Mouse (Mus musculus): Measurements from ENCODE around the gene Hmg20a. TPM values are rescaled to one million over a fixed set of nuclear protein-coding genes. Genes with fewer than 3 reads are reported as not detected.
"Not testable (repeated sequence)": the region's sequence is repeated elsewhere in the genome, so short reads cannot be mapped to it uniquely, and the experiment has no call there.

Gene Hmg20a
- polyA plus RNA-seq, 1 experiment from 2014 or later = 95.7 TPM

DNA sequence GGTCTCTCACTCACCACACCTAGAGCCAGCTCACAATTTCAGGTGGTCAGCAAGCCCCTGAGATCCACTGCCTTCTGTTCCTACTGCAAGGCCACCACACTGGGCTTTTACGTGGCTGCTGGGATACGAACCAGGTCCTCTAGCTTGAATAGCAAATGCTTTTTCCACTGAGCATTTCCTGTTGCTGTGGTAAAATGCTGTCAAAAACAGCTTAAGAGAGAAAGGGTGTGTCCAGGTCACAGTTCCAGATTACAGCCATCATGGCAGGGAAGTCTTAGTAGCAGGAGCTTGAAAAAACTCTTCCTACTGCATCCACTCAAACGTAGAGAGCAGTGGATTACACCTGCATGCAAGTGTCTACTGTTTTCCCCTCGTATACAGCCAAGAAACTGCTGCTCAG is 6.5 kb downstream of the Hmg20a start:
- Histone ChIP-seq H3K9ac (ENCODE audit: low read depth, low read length) (no peak overlapping the region), H3K4me1 (ENCODE audit: control insufficient read depth, insufficient read depth, low read length) (peaks cover 22% of the 10 kb centered on the region), H3K4me2 (ENCODE audit: low read length) (no peak overlapping the region), H3K27ac (ENCODE audit: low read length) (no peak overlapping the region), H3K36me3 (ENCODE audit: control insufficient read depth, insufficient read depth, low read length) (no peaks in the 10 kb centered on the region), H3K9me3 (replicated peaks; ENCODE audit: control insufficient read depth, low read length, poor library complexity, severe bottlenecking) (no peaks in the 10 kb centered on the region), H3K4me3 (ENCODE audit: low read depth, low read length) (no peak overlapping the region), H3K27me3 (ENCODE audit: control insufficient read depth, insufficient read depth, low read depth, low read length) (no peaks in the 10 kb centered on the region)
- WGBS = 86% methylated on average over 4 of the region's 4 CpGs
- no peak for ATAC-seq

DNA sequence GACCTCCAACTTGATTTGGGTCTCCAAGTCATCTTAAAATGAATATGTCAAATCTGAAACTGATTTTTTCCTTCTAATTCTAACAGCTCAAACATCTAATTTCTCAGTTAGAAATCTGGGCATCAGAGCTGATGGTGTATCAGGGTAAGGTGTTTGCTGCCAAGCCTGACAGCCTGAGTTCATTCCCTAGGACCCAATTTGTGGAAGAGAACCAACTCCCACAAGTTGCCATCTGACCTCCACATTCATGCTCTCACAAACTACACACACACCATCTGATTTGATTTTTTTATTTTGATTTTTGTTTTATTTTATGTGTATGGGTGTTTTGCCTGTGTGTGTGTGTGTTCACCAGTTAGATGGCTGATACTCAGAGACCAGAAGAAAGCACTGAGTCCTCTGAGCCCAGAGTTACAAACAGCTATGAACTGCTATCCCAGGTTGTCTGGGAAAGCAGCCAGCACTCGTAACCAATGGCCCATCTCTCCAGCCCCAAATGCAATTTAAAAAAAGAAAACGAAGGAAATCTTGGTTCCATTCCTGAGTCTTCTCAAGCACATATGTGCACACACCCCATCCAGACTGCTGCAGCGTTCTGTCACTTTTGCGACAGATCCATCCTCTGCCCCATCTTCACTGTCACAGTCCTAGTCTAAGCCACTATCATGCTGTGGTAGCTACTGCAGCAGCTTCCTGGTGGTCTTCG is 17.6 kb downstream of the Hmg20a start:
- WGBS = 87% methylated on average over 5 of the region's 5 CpGs
- no peak overlapping the region for H3K4me2 ChIP-seq (ENCODE audit: low read length)
- H3K9ac ChIP-seq (ENCODE audit: low read depth, low read length) = no peak overlapping the region
- no peaks in the 10 kb centered on the region for H3K36me3 ChIP-seq (ENCODE audit: control insufficient read depth, insufficient read depth, low read length)
- no peaks in the 10 kb centered on the region for H3K9me3 ChIP-seq (replicated peaks; ENCODE audit: control insufficient read depth, low read length, poor library complexity, severe bottlenecking)
- no peak overlapping the region for H3K27ac ChIP-seq (ENCODE audit: low read length)
- ATAC-seq = no peak
- no peaks in the 10 kb centered on the region for H3K27me3 ChIP-seq (ENCODE audit: control insufficient read depth, insufficient read depth, low read depth, low read length)
- H3K4me3 ChIP-seq (ENCODE audit: low read depth, low read length) = no peak overlapping the region
- H3K4me1 ChIP-seq (ENCODE audit: control insufficient read depth, insufficient read depth, low read length) = 0 out of 2 replicates have a peak, but pooled peaks cover 2% of the 10 kb centered on the region

- not testable (repeated sequence) for H3K9me3 ChIP-seq (replicated peaks; ENCODE audit: control insufficient read depth, low read length, poor library complexity, severe bottlenecking); H3K4me3 ChIP-seq (ENCODE audit: low read depth, low read length); H3K27me3 ChIP-seq (ENCODE audit: control insufficient read depth, insufficient read depth, low read depth, low read length); ATAC-seq; H3K36me3 ChIP-seq (ENCODE audit: control insufficient read depth, insufficient read depth, low read length); H3K27ac ChIP-seq (ENCODE audit: low read length); H3K9ac ChIP-seq (ENCODE audit: low read depth, low read length); H3K4me2 ChIP-seq (ENCODE audit: low read length); H3K4me1 ChIP-seq (ENCODE audit: control insufficient read depth, insufficient read depth, low read length)
- 95% methylated on average over 24 of the region's 29 CpGs for WGBS
Observed at GRCm38 (mm10) chr9:56437300-56437892, 19.0 kb downstream of the Hmg20a start.

DNA sequence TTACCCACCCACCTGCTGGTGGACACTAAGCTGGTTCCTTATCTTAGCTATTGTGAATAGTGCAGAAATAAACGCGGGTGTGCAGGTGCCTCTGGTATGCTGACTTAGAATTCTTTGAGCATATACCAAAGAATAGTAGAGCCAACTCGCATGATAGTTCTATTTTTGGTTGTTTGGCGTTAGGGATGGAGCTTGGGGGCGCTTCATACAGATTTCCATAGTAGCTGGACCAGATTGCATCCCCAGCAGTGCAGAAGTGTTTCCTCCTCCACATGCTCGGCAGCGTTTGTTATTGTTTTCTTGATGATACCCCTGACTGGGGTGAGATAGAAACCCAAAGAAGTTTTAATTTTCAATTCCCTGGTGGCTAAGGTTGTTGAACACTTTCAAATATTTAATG is 21.3 kb downstream of the Hmg20a start:
- no peaks in the 10 kb centered on the region for H3K27me3 ChIP-seq (ENCODE audit: control insufficient read depth, insufficient read depth, low read depth, low read length)

GRCm38 (mm10) chr9:56451570-56451969 is 33.2 kb downstream of the Hmg20a start:
- Histone ChIP-seq H3K27ac (ENCODE audit: low read length) (no peak overlapping the region), H3K4me3 (ENCODE audit: low read depth, low read length) (no peak overlapping the region), H3K9ac (ENCODE audit: low read depth, low read length) (no peak overlapping the region), H3K4me2 (ENCODE audit: low read length) (no peak overlapping the region), H3K4me1 (ENCODE audit: control insufficient read depth, insufficient read depth, low read length) (peaks cover 4% of the 10 kb centered on the region; the same call in 1 of the 2 replicates), H3K36me3 (ENCODE audit: control insufficient read depth, insufficient read depth, low read length) (no peaks in the 10 kb centered on the region), H3K27me3 (ENCODE audit: control insufficient read depth, insufficient read depth, low read depth, low read length) (no peaks in the 10 kb centered on the region), H3K9me3 (replicated peaks; ENCODE audit: control insufficient read depth, low read length, poor library complexity, severe bottlenecking) (no peaks in the 10 kb centered on the region)
- 83% methylated on average over 6 of the region's 6 CpGs for WGBS
- no peak for ATAC-seq

More for the DNA sequence above, 21.3 kb downstream of the Hmg20a start:
- no peak overlapping the region for H3K4me2 ChIP-seq (ENCODE audit: low read length)
- no peaks in the 10 kb centered on the region for H3K4me1 ChIP-seq (ENCODE audit: control insufficient read depth, insufficient read depth, low read length)
- H3K4me3 ChIP-seq (ENCODE audit: low read depth, low read length) = no peak overlapping the region
- WGBS = 85% methylated on average over 7 of the region's 7 CpGs
- no peak for ATAC-seq
- no peak overlapping the region for H3K27ac ChIP-seq (ENCODE audit: low read length)
- H3K9ac ChIP-seq (ENCODE audit: low read depth, low read length) = no peak overlapping the region
- H3K36me3 ChIP-seq (ENCODE audit: control insufficient read depth, insufficient read depth, low read length) = no peaks in the 10 kb centered on the region
- no peaks in the 10 kb centered on the region for H3K9me3 ChIP-seq (replicated peaks; ENCODE audit: control insufficient read depth, low read length, poor library complexity, severe bottlenecking)

- no peak for ATAC-seq
- H3K9me3 ChIP-seq (replicated peaks; ENCODE audit: control insufficient read depth, low read length, poor library complexity, severe bottlenecking) = no peaks in the 10 kb centered on the region
- 92% methylated on average over 2 of the region's 2 CpGs for WGBS
Observed at GRCm38 (mm10) chr9:56453038-56453815, 34.8 kb downstream of the Hmg20a start.

GRCm38 (mm10) chr9:56456426-56456825 is 38.0 kb downstream of the Hmg20a start:
- no peak for ATAC-seq
- Histone ChIP-seq H3K27me3 (ENCODE audit: control insufficient read depth, insufficient read depth, low read depth, low read length) (no peaks in the 10 kb centered on the region), H3K4me3 (ENCODE audit: low read depth, low read length) (no peak overlapping the region), H3K27ac (ENCODE audit: low read length) (no peak overlapping the region), H3K36me3 (ENCODE audit: control insufficient read depth, insufficient read depth, low read length) (no peaks in the 10 kb centered on the region), H3K4me1 (ENCODE audit: control insufficient read depth, insufficient read depth, low read length) (no peaks in the 10 kb centered on the region), H3K9ac (ENCODE audit: low read depth, low read length) (no peak overlapping the region), H3K9me3 (replicated peaks; ENCODE audit: control insufficient read depth, low read length, poor library complexity, severe bottlenecking) (no peaks in the 10 kb centered on the region), H3K4me2 (ENCODE audit: low read length) (no peak overlapping the region)
- WGBS = 91% methylated on average over 3 of the region's 3 CpGs

More at GRCm38 (mm10) chr9:56453038-56453815, 34.8 kb downstream of the Hmg20a start:
- no peaks in the 10 kb centered on the region for H3K27me3 ChIP-seq (ENCODE audit: control insufficient read depth, insufficient read depth, low read depth, low read length)
- H3K4me3 ChIP-seq (ENCODE audit: low read depth, low read length) = no peak overlapping the region
- no peak overlapping the region for H3K9ac ChIP-seq (ENCODE audit: low read depth, low read length)
- no peaks in the 10 kb centered on the region for H3K36me3 ChIP-seq (ENCODE audit: control insufficient read depth, insufficient read depth, low read length)
- H3K27ac ChIP-seq (ENCODE audit: low read length) = no peak overlapping the region
- no peak overlapping the region for H3K4me2 ChIP-seq (ENCODE audit: low read length)
- H3K4me1 ChIP-seq (ENCODE audit: control insufficient read depth, insufficient read depth, low read length) = peaks cover 4% of the 10 kb centered on the region; the same call in 1 of the 2 replicates

- Histone ChIP-seq H3K4me2 (ENCODE audit: low read length) (no peak overlapping the region), H3K9ac (ENCODE audit: low read depth, low read length) (no peak overlapping the region), H3K27ac (ENCODE audit: low read length) (no peak overlapping the region), H3K27me3 (ENCODE audit: control insufficient read depth, insufficient read depth, low read depth, low read length) (no peaks in the 10 kb centered on the region), H3K4me3 (ENCODE audit: low read depth, low read length) (no peak overlapping the region), H3K36me3 (ENCODE audit: control insufficient read depth, insufficient read depth, low read length) (no peaks in the 10 kb centered on the region), H3K4me1 (ENCODE audit: control insufficient read depth, insufficient read depth, low read length) (peaks cover 15% of the 10 kb centered on the region), H3K9me3 (replicated peaks; ENCODE audit: control insufficient read depth, low read length, poor library complexity, severe bottlenecking) (no peaks in the 10 kb centered on the region)
- no peak for ATAC-seq
- WGBS = 71% methylated on average over 5 of the region's 5 CpGs
Observed at GRCm38 (mm10) chr9:56460987-56461386, 42.6 kb downstream of the Hmg20a start.

- Histone ChIP-seq H3K4me1 (ENCODE audit: control insufficient read depth, insufficient read depth, low read length) (peaks cover 15% of the 10 kb centered on the region), H3K27ac (ENCODE audit: low read length) (no peak overlapping the region), H3K9me3 (replicated peaks; ENCODE audit: control insufficient read depth, low read length, poor library complexity, severe bottlenecking) (no peaks in the 10 kb centered on the region), H3K9ac (ENCODE audit: low read depth, low read length) (no peak overlapping the region), H3K36me3 (ENCODE audit: control insufficient read depth, insufficient read depth, low read length) (no peaks in the 10 kb centered on the region), H3K27me3 (ENCODE audit: control insufficient read depth, insufficient read depth, low read depth, low read length) (no peaks in the 10 kb centered on the region), H3K4me2 (ENCODE audit: low read length) (no peak overlapping the region), H3K4me3 (ENCODE audit: low read depth, low read length) (no peak overlapping the region)
- WGBS = 88% methylated on average over 1 of the region's 1 CpGs
- ATAC-seq = no peak
Observed at GRCm38 (mm10) chr9:56462606-56463005, 44.2 kb downstream of the Hmg20a start.

Measured in midbrain, embryonic 16.5 days (tissue).